ENCODE assay signal across 22 mouse cellular contexts in genomic region chr4:40900071-40900470, GRCm38 (mm10). TPM values are rescaled to one million over a fixed set of nuclear protein-coding genes. Genes with fewer than 3 reads are reported as not detected.
DNase-seq lines count a peak whose midpoint lies in the region; ATAC-seq and TF ChIP-seq lines count a peak whose summit lies in the region.
"Had no signal": no experiment of that assay in that cellular context is flagged by ENCODE, and none has a peak within 500 bp of the region (broad histone marks: within the 10 kb centered on the region; RNA-seq: fewer than 3 reads in every experiment).

No protein-coding gene starts in this region.

- TF ChIP-seq POLR2A in ES-Bruce4 (IDR thresholded peaks at IDR 0.05; ENCODE audit: insufficient read depth, low read length) = no peak

- no peak overlapping the region for H3K4me3 ChIP-seq in ES-Bruce4 (ENCODE audit: low read depth, low read length)
- H3K4me3 ChIP-seq in liver, embryonic 13.5 days (replicated peaks) = no peak overlapping the region
- no peak overlapping the region for H3K4me3 ChIP-seq in liver, postnatal 0 days (ENCODE audit: low read depth, low read length)
- no peak overlapping the region for H3K4me3 ChIP-seq in heart, embryonic 12.5 days
- H3K4me3 ChIP-seq in forebrain, postnatal 0 days (ENCODE audit: low read depth, low read length) = no peak overlapping the region
- H3K4me3 ChIP-seq: embryonic facial prominence, embryonic 10.5 days; forebrain, embryonic 13.5 days; heart, adult 2 months; hindbrain, embryonic 15.5 days had no signal

- H3K9ac ChIP-seq in ES-Bruce4 (ENCODE audit: low read depth, poor library complexity, severe bottlenecking) = no peak overlapping the region
- no peak overlapping the region for H3K9ac ChIP-seq in liver, embryonic 13.5 days
- H3K9ac ChIP-seq in liver, postnatal 0 days (replicated peaks) = no peak overlapping the region
- no peak overlapping the region for H3K9ac ChIP-seq in heart, embryonic 12.5 days
- no peak overlapping the region for H3K9ac ChIP-seq in forebrain, postnatal 0 days
- H3K9ac ChIP-seq: forebrain, embryonic 13.5 days; hindbrain, embryonic 15.5 days had no signal

- TF ChIP-seq EP300 in ES-Bruce4 (IDR thresholded peaks at IDR 0.05; ENCODE audit: insufficient read depth, low read depth, low read length) = no peak
- TF ChIP-seq EP300 in liver, postnatal 0 days (IDR thresholded peaks at IDR 0.05; ENCODE audit: low read depth) = peak; percentile 75

- H3K27ac ChIP-seq in ES-Bruce4 (ENCODE audit: insufficient read depth, low read length) = 0 out of 2 replicates have a peak overlapping the region, but pooled peaks have one; percentile 65
- peak overlapping the region; percentile 53 for H3K27ac ChIP-seq in liver, embryonic 13.5 days
- H3K27ac ChIP-seq in liver, postnatal 0 days (ENCODE audit: low read depth) = no peak overlapping the region
- no peak overlapping the region for H3K27ac ChIP-seq in heart, embryonic 12.5 days (ENCODE audit: poor library complexity, severe bottlenecking)
- no peak overlapping the region for H3K27ac ChIP-seq in forebrain, postnatal 0 days (ENCODE audit: low read depth, low read length)
- H3K27ac ChIP-seq: embryonic facial prominence, embryonic 10.5 days; forebrain, embryonic 13.5 days; heart, adult 2 months; hindbrain, embryonic 15.5 days had no signal

- no peaks in the 10 kb centered on the region for H3K27me3 ChIP-seq in ES-Bruce4 (ENCODE audit: control insufficient read depth, insufficient read depth, low read length, poor library complexity, severe bottlenecking)
- no peaks in the 10 kb centered on the region for H3K27me3 ChIP-seq in liver, embryonic 13.5 days
- H3K27me3 ChIP-seq in liver, postnatal 0 days (ENCODE audit: insufficient read depth, low read length) = no peaks in the 10 kb centered on the region
- H3K27me3 ChIP-seq in heart, embryonic 12.5 days (replicated peaks) = no peaks in the 10 kb centered on the region
- H3K27me3 ChIP-seq in forebrain, postnatal 0 days (ENCODE audit: insufficient read depth, low read length) = no peaks in the 10 kb centered on the region
- H3K27me3 ChIP-seq: forebrain, embryonic 13.5 days; hindbrain, embryonic 15.5 days had no signal

- ATAC-seq in liver, embryonic 13.5 days (ENCODE audit: low read depth) = peak; percentile 52; the same call in 1 of the 2 replicates
- peak; percentile 63 for ATAC-seq in liver, postnatal 0 days
- ATAC-seq in heart, embryonic 12.5 days (ENCODE audit: insufficient number of reproducible peaks, low FRiP score) = no peak
- no peak for ATAC-seq in forebrain, postnatal 0 days
- ATAC-seq: forebrain, embryonic 13.5 days had no signal

- peaks cover 1% of the 10 kb centered on the region for H3K4me1 ChIP-seq in ES-Bruce4 (ENCODE audit: control insufficient read depth, insufficient read depth, low read length)
- peaks cover 19% of the 10 kb centered on the region for H3K4me1 ChIP-seq in liver, embryonic 13.5 days (replicated peaks)
- no peaks in the 10 kb centered on the region for H3K4me1 ChIP-seq in liver, postnatal 0 days (ENCODE audit: insufficient read depth)
- peaks cover 6% of the 10 kb centered on the region; the same call in 1 of the 2 replicates for H3K4me1 ChIP-seq in heart, embryonic 12.5 days (replicated peaks)
- H3K4me1 ChIP-seq in forebrain, postnatal 0 days (ENCODE audit: insufficient read depth) = no peaks in the 10 kb centered on the region
- H3K4me1 ChIP-seq: forebrain, embryonic 13.5 days; hindbrain, embryonic 15.5 days had no signal

- H3K9me3 ChIP-seq in ES-Bruce4 (replicated peaks; ENCODE audit: control insufficient read depth, insufficient read depth, low read length, poor library complexity, severe bottlenecking) = peaks cover 5% of the 10 kb centered on the region; the same call in 1 of the 2 replicates
- H3K9me3 ChIP-seq in liver, embryonic 13.5 days (replicated peaks) = no peaks in the 10 kb centered on the region
- H3K9me3 ChIP-seq in liver, postnatal 0 days (ENCODE audit: low read length) = 0 out of 2 replicates have a peak, but pooled peaks cover 3% of the 10 kb centered on the region
- H3K9me3 ChIP-seq in heart, embryonic 12.5 days (replicated peaks) = 0 out of 2 replicates have a peak, but pooled peaks cover 11% of the 10 kb centered on the region
- no peaks in the 10 kb centered on the region for H3K9me3 ChIP-seq in forebrain, postnatal 0 days (ENCODE audit: low read length)
- H3K9me3 ChIP-seq: embryonic facial prominence, embryonic 10.5 days; forebrain, embryonic 13.5 days; hindbrain, embryonic 15.5 days had no signal

- WGBS in liver, embryonic 13.5 days (ENCODE audit: insufficient replicate concordance) = 65% methylated on average over 3 of the region's 3 CpGs
- 85% methylated on average over 3 of the region's 3 CpGs for WGBS in liver, postnatal 0 days (ENCODE audit: insufficient replicate concordance)
- WGBS in heart, embryonic 12.5 days = 76% methylated on average over 3 of the region's 3 CpGs
- 90% methylated on average over 3 of the region's 3 CpGs for WGBS in forebrain, postnatal 0 days

- TF ChIP-seq CTCF in ES-Bruce4 (IDR thresholded peaks at IDR 0.05; ENCODE audit: low read depth, low read length) = no peak
- TF ChIP-seq CTCF in liver, postnatal 0 days (IDR thresholded peaks at IDR 0.05; ENCODE audit: low read depth) = no peak
- no peak for TF ChIP-seq CTCF in forebrain, postnatal 0 days (IDR thresholded peaks at IDR 0.05; ENCODE audit: low read depth)

- H3K36me3 ChIP-seq in ES-Bruce4 (ENCODE audit: control insufficient read depth, insufficient read depth, low read length, poor library complexity, severe bottlenecking) = no peaks in the 10 kb centered on the region
- H3K36me3 ChIP-seq in liver, embryonic 13.5 days = no peaks in the 10 kb centered on the region
- no peaks in the 10 kb centered on the region for H3K36me3 ChIP-seq in liver, postnatal 0 days (replicated peaks; ENCODE audit: insufficient read depth, low read length)
- no peaks in the 10 kb centered on the region for H3K36me3 ChIP-seq in heart, embryonic 12.5 days
- no peaks in the 10 kb centered on the region for H3K36me3 ChIP-seq in forebrain, postnatal 0 days (ENCODE audit: insufficient read depth)
- H3K36me3 ChIP-seq: embryonic facial prominence, embryonic 10.5 days; hindbrain, embryonic 15.5 days had no signal

- DNase-seq in 416B (ENCODE audit: low read depth) = peak; percentile 65
- no peak for DNase-seq in liver, embryonic 13.5 days
- DNase-seq in liver, postnatal 0 days = no peak
- no peak for DNase-seq in urinary bladder, postnatal 14 days (ENCODE audit: low spot score)
- DNase-seq in frontal cortex, adult 2 months (ENCODE audit: extremely low spot score in 1 of 2, low spot score in 1 of 2) = no peak
- no peak for DNase-seq in forebrain, postnatal 0 days
- DNase-seq: adrenal gland, adult 2 months; adrenal gland, postnatal 25 days; B cell, adult 2 months; cerebellum, adult 2 months; cerebellum, postnatal 10 days; gastrocnemius, postnatal 10 days; heart, adult 2 months; heart, postnatal 36 days had no signal

- no peak overlapping the region for H3K4me2 ChIP-seq in liver, embryonic 13.5 days
- H3K4me2 ChIP-seq in liver, postnatal 0 days (ENCODE audit: low read depth, low read length) = no peak overlapping the region
- H3K4me2 ChIP-seq in heart, embryonic 12.5 days = no peak overlapping the region
- H3K4me2 ChIP-seq in forebrain, postnatal 0 days (ENCODE audit: low read depth) = no peak overlapping the region
- H3K4me2 ChIP-seq: forebrain, embryonic 13.5 days; heart, embryonic 11.5 days; hindbrain, embryonic 15.5 days had no signal

RNA-seq across cellular contexts. Expression of gene Spink4, which starts 19.8 kb away (rescaled TPM):
- not detected in 2 replicates for polyA plus RNA-seq in ES-Bruce4 (2011; ENCODE audit: insufficient read depth, insufficient read length, low read depth, missing spikeins)
- 0.39 and 0.44 TPM in 2 replicates for polyA plus RNA-seq in liver, embryonic 13.5 days (2015; fragmentation: Nextera tagmentation; extraction: Ambion mirVana)
- polyA plus RNA-seq in liver, postnatal 0 days (2015; fragmentation: Nextera tagmentation; extraction: Ambion mirVana) = 0.65 and 1.2 TPM in 2 replicates
- 8.9 and 10.4 TPM in 2 replicates for polyA plus RNA-seq in heart, embryonic 12.5 days (2016; fragmentation: Nextera tagmentation; extraction: Ambion mirVana)
- polyA plus RNA-seq in frontal cortex, adult 2 months (2012; rRNA removed) = not detected in 2 replicates
- not detected in 2 replicates for total RNA-seq in forebrain, postnatal 0 days (2014; rRNA removed)
- not detected in 2 replicates for polyA plus RNA-seq in forebrain, postnatal 0 days (2015; fragmentation: Nextera tagmentation; extraction: Ambion mirVana)
- total RNA-seq: gastrocnemius, postnatal 10 days; heart, postnatal 36 days had no signal
- polyA plus RNA-seq: embryonic facial prominence, embryonic 10.5 days; embryonic facial prominence, embryonic 14.5 days; forebrain, embryonic 13.5 days; hindbrain, embryonic 11.5 days; hindbrain, embryonic 15.5 days had no signal

RNA-seq across cellular contexts. Expression of gene B4galt1, which starts 46.3 kb away (rescaled TPM):
- polyA plus RNA-seq in ES-Bruce4 (2011; ENCODE audit: insufficient read depth, insufficient read length, low read depth, missing spikeins) = 40.0 and 40.7 TPM in 2 replicates
- polyA plus RNA-seq in liver, embryonic 13.5 days (2015; fragmentation: Nextera tagmentation; extraction: Ambion mirVana) = 29.9 and 33.8 TPM in 2 replicates
- 26.4 and 30.2 TPM in 2 replicates for polyA plus RNA-seq in liver, postnatal 0 days (2015; fragmentation: Nextera tagmentation; extraction: Ambion mirVana)
- 56.5 and 58.0 TPM in 2 replicates for polyA plus RNA-seq in heart, embryonic 12.5 days (2016; fragmentation: Nextera tagmentation; extraction: Ambion mirVana)
- polyA plus RNA-seq in frontal cortex, adult 2 months (2012; rRNA removed) = 4.7 and 5.2 TPM in 2 replicates
- total RNA-seq in forebrain, postnatal 0 days (2014; rRNA removed) = 6.8 and 10.0 TPM in 2 replicates
- 4.6 and 4.9 TPM in 2 replicates for polyA plus RNA-seq in forebrain, postnatal 0 days (2015; fragmentation: Nextera tagmentation; extraction: Ambion mirVana)

RNA-seq across cellular contexts. Expression of gene Bag1, which starts 48.0 kb away (rescaled TPM):
- 102 and 106 TPM in 2 replicates for polyA plus RNA-seq in ES-Bruce4 (2011; ENCODE audit: insufficient read depth, insufficient read length, low read depth, missing spikeins)
- polyA plus RNA-seq in liver, embryonic 13.5 days (2015; fragmentation: Nextera tagmentation; extraction: Ambion mirVana) = 145 and 166 TPM in 2 replicates
- 128 and 136 TPM in 2 replicates for polyA plus RNA-seq in liver, postnatal 0 days (2015; fragmentation: Nextera tagmentation; extraction: Ambion mirVana)
- polyA plus RNA-seq in heart, embryonic 12.5 days (2016; fragmentation: Nextera tagmentation; extraction: Ambion mirVana) = 206 and 214 TPM in 2 replicates
- polyA plus RNA-seq in frontal cortex, adult 2 months (2012; rRNA removed) = 165 and 177 TPM in 2 replicates
- total RNA-seq in forebrain, postnatal 0 days (2014; rRNA removed) = 116 and 174 TPM in 2 replicates
- 201 and 203 TPM in 2 replicates for polyA plus RNA-seq in forebrain, postnatal 0 days (2015; fragmentation: Nextera tagmentation; extraction: Ambion mirVana)

RNA-seq across cellular contexts. Expression of gene Chmp5, which starts 48.1 kb away (rescaled TPM):
- polyA plus RNA-seq in ES-Bruce4 (2011; ENCODE audit: insufficient read depth, insufficient read length, low read depth, missing spikeins) = 117 and 120 TPM in 2 replicates
- polyA plus RNA-seq in liver, embryonic 13.5 days (2015; fragmentation: Nextera tagmentation; extraction: Ambion mirVana) = 48.7 and 57.4 TPM in 2 replicates
- 46.6 and 49.3 TPM in 2 replicates for polyA plus RNA-seq in liver, postnatal 0 days (2015; fragmentation: Nextera tagmentation; extraction: Ambion mirVana)
- polyA plus RNA-seq in heart, embryonic 12.5 days (2016; fragmentation: Nextera tagmentation; extraction: Ambion mirVana) = 76.2 and 79.4 TPM in 2 replicates
- 110 and 116 TPM in 2 replicates for polyA plus RNA-seq in frontal cortex, adult 2 months (2012; rRNA removed)
- total RNA-seq in forebrain, postnatal 0 days (2014; rRNA removed) = 94.8 and 101 TPM in 2 replicates
- 146 and 149 TPM in 2 replicates for polyA plus RNA-seq in forebrain, postnatal 0 days (2015; fragmentation: Nextera tagmentation; extraction: Ambion mirVana)

Comparison
In these comparisons a context has a peak if more than half of its experiments do, and no peak if none do; other contexts are left out.
1. H3K27ac ChIP-seq: peak in ES-Bruce4 (single experiment) and liver, embryonic 13.5 days (single experiment); none in liver, postnatal 0 days (single experiment), heart, embryonic 12.5 days (single experiment) and forebrain, postnatal 0 days (single experiment).
2. ATAC-seq: peak in liver, embryonic 13.5 days (single experiment) and liver, postnatal 0 days (single experiment); none in heart, embryonic 12.5 days (single experiment) and forebrain, postnatal 0 days (single experiment).